Mouse (Mus musculus): ENCODE data around the gene Parvb.
A peak's percentile ranks its signal among the peaks of the same experiment; 100 is the strongest.

DNA sequence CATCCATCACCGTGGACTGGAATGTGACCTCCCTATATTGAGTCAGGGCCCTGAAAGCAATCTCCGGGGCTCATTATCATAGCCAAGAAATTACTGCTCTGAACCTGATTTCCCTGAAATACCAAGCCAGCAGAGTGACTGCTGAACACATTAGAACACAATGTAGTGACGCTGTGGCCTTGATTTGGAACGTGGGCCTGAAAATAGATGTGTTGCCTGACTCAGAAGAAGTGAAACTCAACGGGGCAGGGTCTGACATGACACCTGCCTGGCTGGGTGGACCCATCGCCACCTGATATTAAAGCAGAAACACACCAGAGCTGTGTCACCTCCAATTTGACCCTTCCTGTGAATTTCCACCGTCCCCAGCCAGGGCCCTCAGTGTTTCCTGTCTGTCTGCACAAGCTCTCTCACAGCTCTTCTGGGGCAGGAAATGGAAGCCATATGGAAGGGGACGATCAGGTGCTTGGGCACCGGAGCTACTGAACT lies 13.0 kb upstream of the Parvb start:
- TF ChIP-seq CTCF (conservative IDR thresholded peaks at IDR 0.05 in 1 of 2, IDR thresholded peaks at IDR 0.05 in 1 of 2; ENCODE audit: low read depth in 2 of 2, low read length in 2 of 2): no peak
- no peak for TF ChIP-seq MAZ (IDR thresholded peaks at IDR 0.05; ENCODE audit: low read depth, low read length)
- peak; percentile 69 for TF ChIP-seq EP300 (IDR thresholded peaks at IDR 0.05; ENCODE audit: low read length)

Measured in CH12.LX (cell line).